Mouse (Mus musculus) heart, postnatal 0 days (tissue): Measurements from ENCODE around the gene Elavl2.

ENCODE experiments used
- CTCF ChIP-seq: IDR thresholded peaks from 2 replicates; pipeline ENCODE4 v1.5.1; 2016; ENCODE audit warnings: antibody characterized with exemption, control low read depth, low read depth
- EP300 ChIP-seq: IDR thresholded peaks from 2 replicates; pipeline ENCODE4 v1.6.1; 2016; ENCODE audit warnings: antibody characterized with exemption, low read depth

DNA sequence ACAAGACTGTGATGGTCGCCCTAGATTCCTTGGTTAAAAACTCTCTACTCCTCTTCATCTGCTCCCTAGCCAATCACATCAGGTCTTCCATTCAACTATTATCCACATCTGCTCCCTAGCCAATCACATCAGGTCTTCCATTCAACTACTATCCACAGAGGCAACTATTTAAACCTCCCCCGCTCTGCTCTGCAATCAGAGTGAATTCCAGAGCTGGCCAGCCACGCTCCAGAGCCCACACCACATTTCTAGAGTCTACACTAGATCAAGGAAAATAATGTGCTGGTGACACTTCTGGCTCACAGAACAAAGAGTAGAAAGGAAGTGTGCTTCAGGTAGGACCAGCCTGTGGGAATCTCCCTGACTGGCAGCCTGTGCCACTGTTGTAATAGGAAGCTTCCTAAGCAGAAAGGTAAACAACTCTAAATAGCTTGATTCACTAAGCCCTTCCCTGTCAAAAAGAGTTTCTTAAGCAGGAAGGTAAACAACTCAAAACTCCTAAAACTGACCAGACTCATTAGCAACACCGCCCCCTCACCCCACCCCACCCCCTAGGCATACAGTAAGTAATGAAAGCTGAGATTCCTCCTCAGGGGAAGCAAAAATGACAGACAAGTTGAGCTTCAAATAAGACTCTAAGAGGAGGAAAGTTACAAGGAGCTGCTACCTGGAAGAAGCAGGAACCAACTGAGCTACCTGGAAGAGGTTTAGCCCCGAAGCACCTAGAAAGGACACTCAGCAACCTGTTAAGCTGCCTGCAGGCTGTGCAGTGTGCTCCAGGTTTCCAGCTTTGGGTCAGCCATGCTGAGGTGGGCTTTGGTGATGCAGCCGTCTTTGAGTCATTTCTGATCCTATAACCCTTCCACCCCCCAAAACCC, 191.9 kb downstream of the Elavl2 start:
- TF ChIP-seq EP300 = no peak
- TF ChIP-seq CTCF = no peak
